Mouse (Mus musculus) heart, embryonic 13.5 days (tissue): Measurements from ENCODE around the gene Dgki. TPM values are rescaled to one million over a fixed set of nuclear protein-coding genes. Genes with fewer than 3 reads are reported as not detected.

Experiments used
- ATAC-seq: fragments of 200-750 bp; cut with Nextera tagmentation; 2 replicates; pipeline ENCODE4 v1.8.0; 2017; ENCODE audit warnings: moderate TSS enrichment; ENCODE audit not compliant: insufficient number of reproducible peaks, low FRiP score, low TSS enrichment; ENCODE audit errors: extremely low read depth
- H3K27ac ChIP-seq: fragments of 300-500 bp; sonication (generic); replicated peaks from 2 replicates; pipeline ENCODE4 v1.5.1; 2015; ENCODE audit warnings: moderate library complexity, mild to moderate bottlenecking, inconsistent platforms
- H3K27me3 ChIP-seq: fragments of 300-500 bp; sonication (generic); replicated peaks from 2 replicates; pipeline ENCODE4 v1.6.1; 2015; ENCODE audit warnings: mild to moderate bottlenecking, inconsistent platforms
- H3K36me3 ChIP-seq: fragments of 300-500 bp; sonication (generic); 2 replicates; pipeline ENCODE4 v1.6.1; 2015; ENCODE audit warnings: mild to moderate bottlenecking, inconsistent platforms
- H3K4me1 ChIP-seq: fragments of 300-500 bp; sonication (generic); 2 replicates; pipeline ENCODE4 v1.6.1; 2015; ENCODE audit warnings: inconsistent platforms
- H3K4me2 ChIP-seq: fragments of 300-500 bp; sonication (generic); 2 replicates; pipeline ENCODE4 v1.6.1; 2015; ENCODE audit warnings: inconsistent platforms, mild to moderate bottlenecking, moderate library complexity
- H3K4me3 ChIP-seq: fragments of 300-500 bp; sonication (generic); 2 replicates; pipeline ENCODE4 v1.5.1; 2015; ENCODE audit warnings: moderate library complexity, mild to moderate bottlenecking, inconsistent platforms
- H3K9ac ChIP-seq: fragments of 300-500 bp; sonication (generic); 2 replicates; pipeline ENCODE4 v1.6.1; 2015; ENCODE audit warnings: inconsistent platforms, mild to moderate bottlenecking, moderate library complexity
- H3K9me3 ChIP-seq: fragments of 300-500 bp; sonication (generic); 2 replicates; pipeline ENCODE4 v1.6.1; 2016; ENCODE audit warnings: inconsistent platforms
- WGBS: fragments of 180-500 bp; shearing (Covaris S2); methylation state at CpG from one replicate; pipeline ENCODE4 v1.1.7; 2015; ENCODE audit warnings: mixed read lengths; 5-methylcytosine and 5-hydroxymethylcytosine counted together
- polyA plus RNA-seq: library from polyadenylated mRNA; unstranded; fragments of >200 nt; fragmentation: Nextera tagmentation; extraction: Ambion mirVana; gene quantifications from 2 replicates; pipeline ENCODE4 v1.2.1, GENCODE M21; 2015

Gene Dgki
- polyA plus RNA-seq, 1 experiment from 2014 or later, result 0.63 TPM

DNA sequence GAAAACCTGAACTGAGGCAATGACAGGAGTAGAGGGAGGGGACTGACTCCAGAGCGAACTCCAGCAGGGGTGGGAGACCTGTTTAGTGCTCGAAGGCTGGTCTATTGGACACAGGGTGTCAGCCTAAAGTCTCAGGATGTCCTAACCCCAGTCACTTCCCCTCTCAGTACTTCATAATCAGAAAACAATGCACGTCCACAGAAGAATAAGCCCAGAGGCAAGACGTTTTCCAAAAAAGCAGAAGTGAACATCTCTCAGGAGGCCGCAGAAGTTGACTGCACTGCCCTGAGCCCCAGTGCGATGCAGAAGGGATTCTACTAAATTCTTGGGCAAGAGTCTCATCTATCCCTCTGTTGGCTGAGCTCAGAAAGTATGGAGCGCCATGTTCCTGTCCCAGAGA lies 37.5 kb downstream of the Dgki start:
- Histone ChIP-seq H3K27me3 (no peaks in the 10 kb centered on the region), H3K9me3 (no peaks in the 10 kb centered on the region; the same call in 1 of the 2 replicates), H3K9ac (no peak overlapping the region), H3K27ac (no peak overlapping the region), H3K36me3 (no peaks in the 10 kb centered on the region), H3K4me1 (peaks cover 20% of the 10 kb centered on the region), H3K4me2 (no peak overlapping the region), H3K4me3 (no peak overlapping the region)
- 75% methylated on average over 7 of the region's 7 CpGs for WGBS
- no peak for ATAC-seq

DNA sequence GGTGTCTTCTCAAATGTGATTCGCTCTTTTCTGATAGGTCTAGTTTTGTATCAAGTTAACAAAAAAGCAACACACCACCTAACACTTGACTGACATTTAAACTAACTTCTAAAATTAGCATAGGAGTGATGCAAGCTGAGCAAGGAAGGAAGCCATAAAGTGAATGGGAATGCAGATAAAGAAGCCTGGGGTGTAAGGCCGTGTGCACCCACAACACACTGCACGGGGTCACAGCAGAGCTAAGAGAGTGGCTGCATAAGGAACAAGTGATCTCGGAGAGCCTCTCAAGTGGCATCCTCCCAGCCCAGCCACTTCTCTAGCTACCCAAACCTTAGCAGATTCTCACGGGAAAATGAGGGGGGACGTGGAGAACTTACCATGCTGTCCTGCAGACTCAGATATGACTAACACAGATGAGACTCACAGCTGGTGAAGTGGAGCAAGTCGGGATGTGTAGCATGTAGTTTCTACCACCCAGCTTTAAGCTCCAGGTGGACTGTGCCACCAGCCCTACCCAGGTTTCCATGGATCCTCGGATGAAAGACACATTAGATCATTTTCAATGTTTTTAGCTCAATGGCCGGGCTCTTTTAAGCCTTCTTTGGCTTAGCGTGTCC lies 38.6 kb downstream of the Dgki start:
- Histone ChIP-seq H3K4me2 (no peak overlapping the region), H3K4me3 (no peak overlapping the region), H3K27me3 (no peaks in the 10 kb centered on the region), H3K36me3 (no peaks in the 10 kb centered on the region), H3K9ac (no peak overlapping the region), H3K9me3 (no peaks in the 10 kb centered on the region; the same call in 1 of the 2 replicates), H3K4me1 (peaks cover 20% of the 10 kb centered on the region), H3K27ac (no peak overlapping the region)
- 48% methylated on average over 10 of the region's 10 CpGs for WGBS
- ATAC-seq, result no peak

- no peak overlapping the region for H3K9ac ChIP-seq
- ATAC-seq, result no peak
- 82% methylated on average over 7 of the region's 7 CpGs for WGBS
- H3K27ac ChIP-seq, result no peak overlapping the region
- no peaks in the 10 kb centered on the region for H3K27me3 ChIP-seq
- H3K4me1 ChIP-seq, result peaks cover 31% of the 10 kb centered on the region
- no peak overlapping the region for H3K4me2 ChIP-seq
- H3K36me3 ChIP-seq, result no peaks in the 10 kb centered on the region
- no peak overlapping the region for H3K4me3 ChIP-seq
- no peaks in the 10 kb centered on the region for H3K9me3 ChIP-seq
Observed at GRCm38 (mm10) chr6:37258662-37259061, 41.3 kb downstream of the Dgki start.

DNA sequence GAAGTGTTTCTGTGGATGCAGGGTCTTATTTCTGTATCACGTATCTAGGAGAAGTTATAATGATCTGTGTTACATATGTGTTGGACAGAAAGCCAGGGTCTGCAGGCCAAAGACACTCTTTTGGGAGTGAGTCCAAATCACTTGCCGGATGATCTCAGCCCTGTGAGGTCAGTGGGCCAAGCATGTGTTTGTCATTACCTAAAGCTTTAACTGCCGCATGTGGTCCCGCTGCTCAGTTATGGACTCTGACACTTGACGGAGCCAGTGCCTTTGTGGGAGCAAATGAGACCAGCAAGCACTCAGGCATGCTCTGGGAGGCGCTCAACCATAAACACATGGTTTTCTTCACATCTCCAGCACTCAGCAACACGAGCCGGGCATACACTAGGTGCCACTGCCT lies 45.8 kb downstream of the Dgki start:
- no peaks in the 10 kb centered on the region for H3K27me3 ChIP-seq
- no peak overlapping the region for H3K4me3 ChIP-seq
- no peak overlapping the region for H3K4me2 ChIP-seq
- no peaks in the 10 kb centered on the region for H3K36me3 ChIP-seq
- H3K9me3 ChIP-seq, result no peaks in the 10 kb centered on the region
- ATAC-seq, result no peak
- WGBS, result 32% methylated on average over 8 of the region's 8 CpGs
- H3K4me1 ChIP-seq, result peaks cover 10% of the 10 kb centered on the region
- H3K27ac ChIP-seq, result no peak overlapping the region
- H3K9ac ChIP-seq, result no peak overlapping the region

DNA sequence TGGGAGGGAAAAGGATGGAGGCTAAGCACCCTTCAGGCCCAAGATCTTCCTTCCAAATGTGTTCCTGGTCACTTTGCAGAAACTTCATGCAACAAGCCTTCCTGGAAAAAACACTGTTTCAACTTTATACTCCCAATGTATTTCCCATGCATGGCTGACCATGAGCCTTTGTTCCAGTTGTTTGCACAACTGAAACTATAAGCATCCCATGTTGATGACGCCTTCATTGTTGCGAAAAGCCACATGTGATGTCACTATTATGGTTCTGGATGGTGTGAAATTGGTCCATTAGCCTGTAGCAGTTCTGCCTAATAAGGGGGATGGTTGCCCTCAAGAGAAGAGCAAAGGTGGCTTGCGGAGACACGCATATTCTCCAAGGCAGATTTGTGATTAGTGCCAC lies 47.4 kb downstream of the Dgki start:
- Histone ChIP-seq H3K9ac (no peak overlapping the region), H3K9me3 (no peaks in the 10 kb centered on the region), H3K4me2 (no peak overlapping the region), H3K4me3 (no peak overlapping the region), H3K36me3 (no peaks in the 10 kb centered on the region), H3K27ac (no peak overlapping the region), H3K4me1 (peaks cover 10% of the 10 kb centered on the region), H3K27me3 (no peaks in the 10 kb centered on the region)
- ATAC-seq, result no peak
- 88% methylated on average over 4 of the region's 4 CpGs for WGBS

- Histone ChIP-seq H3K4me2 (no peak overlapping the region), H3K9me3 (no peaks in the 10 kb centered on the region), H3K36me3 (no peaks in the 10 kb centered on the region), H3K27ac (no peak overlapping the region), H3K4me3 (no peak overlapping the region), H3K4me1 (peaks cover 16% of the 10 kb centered on the region), H3K27me3 (no peaks in the 10 kb centered on the region), H3K9ac (no peak overlapping the region)
- WGBS, result 81% methylated on average over 2 of the region's 2 CpGs
- ATAC-seq, result no peak
Observed at GRCm38 (mm10) chr6:37250671-37251070, 49.3 kb downstream of the Dgki start.

DNA sequence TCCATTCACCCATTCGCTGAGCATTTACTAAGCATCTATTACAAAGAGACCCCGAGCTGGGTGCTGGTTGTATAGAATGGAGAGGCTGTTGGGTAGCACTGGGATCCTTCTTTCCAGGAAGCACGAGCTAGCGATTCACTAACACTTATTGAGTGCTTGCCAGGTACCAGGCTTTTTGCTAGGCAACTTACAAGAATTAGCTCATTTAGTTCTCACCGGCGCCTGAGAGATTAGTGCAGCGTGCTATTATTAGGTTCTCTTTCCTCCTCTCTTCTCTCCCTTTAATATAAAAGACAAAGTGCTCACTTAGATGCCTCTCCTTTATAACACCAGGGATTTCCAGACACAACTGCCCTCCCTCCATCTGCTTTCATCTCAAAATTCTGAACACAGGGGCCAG lies 54.2 kb downstream of the Dgki start:
- H3K27ac ChIP-seq, result 0 out of 2 replicates have a peak overlapping the region, but pooled peaks have one; percentile 15
- H3K27me3 ChIP-seq, result no peaks in the 10 kb centered on the region
- H3K4me2 ChIP-seq, result no peak overlapping the region

GRCm38 (mm10) chr6:37244074-37244473 lies 55.9 kb downstream of the Dgki start:
- Histone ChIP-seq H3K9ac (no peak overlapping the region), H3K4me2 (no peak overlapping the region), H3K4me3 (no peak overlapping the region), H3K27me3 (no peaks in the 10 kb centered on the region), H3K4me1 (peaks cover 29% of the 10 kb centered on the region), H3K9me3 (no peaks in the 10 kb centered on the region), H3K36me3 (no peaks in the 10 kb centered on the region), H3K27ac (no peak overlapping the region)
- ATAC-seq, result no peak
- 72% methylated on average over 11 of the region's 11 CpGs for WGBS

More for the DNA sequence above, 54.2 kb downstream of the Dgki start:
- Histone ChIP-seq H3K4me1 (peaks cover 29% of the 10 kb centered on the region), H3K4me3 (no peak overlapping the region), H3K36me3 (no peaks in the 10 kb centered on the region), H3K9me3 (no peaks in the 10 kb centered on the region), H3K9ac (no peak overlapping the region)
- WGBS, result 54% methylated on average over 7 of the region's 7 CpGs
- ATAC-seq, result no peak

DNA sequence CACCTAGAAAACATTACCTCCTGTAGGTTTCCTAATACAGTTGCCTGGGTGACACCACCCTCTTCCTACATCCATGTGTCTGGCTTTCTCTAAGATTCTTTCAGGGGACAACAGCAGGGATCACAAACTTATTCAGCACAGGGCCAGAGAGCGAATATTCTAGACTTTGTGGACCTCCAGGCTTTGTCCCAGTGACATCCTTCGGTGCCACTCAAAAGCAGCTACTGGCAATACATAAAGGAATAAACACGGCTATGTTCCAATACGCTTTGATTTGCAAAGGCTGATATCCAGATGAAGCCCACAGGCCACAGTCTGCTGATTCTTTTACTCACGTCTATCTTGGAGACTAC lies 57.2 kb downstream of the Dgki start:
- no peak for ATAC-seq
- no peaks in the 10 kb centered on the region for H3K9me3 ChIP-seq
- no peak overlapping the region for H3K9ac ChIP-seq
- H3K27ac ChIP-seq, result peak overlapping the region; percentile 55
- H3K4me3 ChIP-seq, result no peak overlapping the region
- H3K4me1 ChIP-seq, result peaks cover 30% of the 10 kb centered on the region
- H3K27me3 ChIP-seq, result no peaks in the 10 kb centered on the region
- H3K36me3 ChIP-seq, result no peaks in the 10 kb centered on the region
- H3K4me2 ChIP-seq, result no peak overlapping the region
- 74% methylated on average over 5 of the region's 5 CpGs for WGBS

DNA sequence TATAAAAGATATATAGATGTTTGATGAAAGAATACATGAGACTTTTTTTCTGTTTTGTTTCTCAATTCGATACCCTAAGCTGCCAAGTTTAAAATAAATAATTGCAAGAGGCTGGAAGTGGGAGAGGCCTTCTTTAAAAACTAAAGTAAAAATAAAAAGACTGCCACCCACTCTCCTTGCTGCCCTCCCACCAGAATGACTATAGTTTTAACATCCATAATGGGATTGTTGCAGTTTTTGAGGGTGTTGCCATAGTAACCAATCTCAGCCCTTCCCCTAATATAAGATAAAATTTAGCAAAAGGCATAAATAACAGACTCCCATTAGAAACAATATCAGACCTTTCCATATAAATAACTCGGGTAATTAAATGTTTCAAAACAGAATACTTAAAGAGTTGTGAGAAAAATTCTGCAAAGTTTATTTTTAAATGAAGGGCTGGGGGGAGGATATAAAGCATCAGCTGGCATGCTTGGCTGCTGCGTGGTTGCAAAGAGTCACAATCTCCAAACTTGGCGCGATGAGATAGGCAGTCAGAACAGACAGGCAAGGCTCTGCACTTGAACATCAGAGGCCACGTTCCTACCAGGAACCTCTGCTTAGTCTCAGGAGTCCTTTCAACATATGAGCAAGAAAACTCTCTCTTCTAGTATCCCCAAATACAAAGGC lies 57.8 kb downstream of the Dgki start:
- no peaks in the 10 kb centered on the region for H3K27me3 ChIP-seq
- no peaks in the 10 kb centered on the region for H3K9me3 ChIP-seq
- H3K4me1 ChIP-seq, result peaks cover 35% of the 10 kb centered on the region
- H3K4me2 ChIP-seq, result no peak overlapping the region
- no peak overlapping the region for H3K4me3 ChIP-seq
- no peak overlapping the region for H3K9ac ChIP-seq
- H3K27ac ChIP-seq, result peak overlapping the region; percentile 55
- 30% methylated on average over 6 of the region's 6 CpGs for WGBS
- no peaks in the 10 kb centered on the region for H3K36me3 ChIP-seq
- ATAC-seq, result no peak

DNA sequence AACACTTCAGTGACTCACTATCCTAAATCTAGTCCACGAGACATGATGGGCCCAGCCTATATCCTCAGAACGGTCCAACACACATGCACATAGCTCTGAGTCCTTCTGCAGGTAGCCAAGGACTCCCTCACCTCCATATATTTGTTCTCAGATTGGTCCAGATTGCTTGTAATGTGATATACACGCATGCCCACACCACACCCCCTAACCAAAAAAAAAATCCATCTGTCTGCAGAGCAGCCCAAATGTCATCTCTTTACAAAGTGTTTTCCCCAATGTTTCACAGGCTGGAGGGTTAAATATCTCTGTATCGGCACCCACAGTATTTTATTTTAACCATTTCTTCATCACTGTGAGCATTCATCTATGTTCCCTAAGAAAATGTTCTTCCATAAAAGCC lies 58.5 kb downstream of the Dgki start:
- Histone ChIP-seq H3K4me1 (peaks cover 35% of the 10 kb centered on the region), H3K4me3 (no peak overlapping the region), H3K9ac (no peak overlapping the region), H3K27ac (no peak overlapping the region), H3K4me2 (no peak overlapping the region), H3K9me3 (no peaks in the 10 kb centered on the region), H3K36me3 (no peaks in the 10 kb centered on the region), H3K27me3 (no peaks in the 10 kb centered on the region)
- 86% methylated on average over 4 of the region's 4 CpGs for WGBS
- no peak for ATAC-seq

- Histone ChIP-seq H3K4me2 (no peak overlapping the region), H3K9ac (no peak overlapping the region), H3K27me3 (no peaks in the 10 kb centered on the region), H3K36me3 (no peaks in the 10 kb centered on the region), H3K4me1 (peaks cover 28% of the 10 kb centered on the region), H3K27ac (no peak overlapping the region), H3K9me3 (no peaks in the 10 kb centered on the region), H3K4me3 (no peak overlapping the region)
- no peak for ATAC-seq
- 72% methylated on average over 7 of the region's 7 CpGs for WGBS
Observed at GRCm38 (mm10) chr6:37240140-37240539, 59.8 kb downstream of the Dgki start.
